Mouse (Mus musculus) CH12.LX (cell line): ENCODE data around the gene Frs3. TPM values are rescaled to one million over a fixed set of nuclear protein-coding genes. Genes with fewer than 3 reads are reported as not detected.

Source experiments
- DNase-seq: peaks from one replicate; pipeline ENCODE4 v3.0.0-alpha.2; 2013; ENCODE audit errors: extremely low read depth
- H3K27ac ChIP-seq: 2 replicates; pipeline ENCODE4 v1.5.1; 2012; ENCODE audit warnings: low read depth, mild to moderate bottlenecking, control low read depth, moderate library complexity; ENCODE audit not compliant: insufficient read depth
- H3K27me3 ChIP-seq: replicated peaks from 2 replicates; pipeline ENCODE3; 2012; ENCODE audit warnings: inconsistent platforms
- H3K36me3 ChIP-seq, 2 experiments: replicated peaks in 1 of 2; 2 replicates each; pipeline versions ENCODE3 to v1.6.1; 2012; ENCODE audit warnings: inconsistent platforms in 1 of 2, low read length in 1 of 2, mild to moderate bottlenecking in 1 of 2, mixed read lengths in 1 of 2, moderate library complexity in 1 of 2; ENCODE audit not compliant: control insufficient read depth in 1 of 2, insufficient read depth in 1 of 2
- H3K4me1 ChIP-seq, 2 experiments: 2 replicates each; pipeline ENCODE4 v1.6.1; 2012; ENCODE audit warnings: inconsistent platforms in 1 of 2, moderate library complexity in 1 of 2; ENCODE audit not compliant: insufficient read depth in 2 of 2, control insufficient read depth in 1 of 2
- H3K4me2 ChIP-seq: 2 replicates; pipeline ENCODE4 v1.6.1; 2012; ENCODE audit warnings: low read depth, mild to moderate bottlenecking, control low read depth; ENCODE audit not compliant: poor library complexity, insufficient read depth, severe bottlenecking
- H3K4me3 ChIP-seq, 3 experiments: fragments of 150-350 bp in 1 of 3; sonication (generic) in 1 of 3; replicated peaks in 1 of 3; 2 replicates each; pipeline versions ENCODE3 to v1.5.1; 2011 to 2012; ENCODE audit warnings: low read depth in 2 of 3, low read length in 2 of 3, mild to moderate bottlenecking in 2 of 3, moderate library complexity in 2 of 3, control low read depth in 1 of 3, improper control_type of control experiment in 1 of 3, inconsistent platforms in 1 of 3, mixed read lengths in 1 of 3; ENCODE audit not compliant: poor library complexity in 1 of 3
- H3K79me2 ChIP-seq: replicated peaks from 2 replicates; pipeline ENCODE4 v1.6.1; 2012; ENCODE audit warnings: mild to moderate bottlenecking, moderate library complexity; ENCODE audit not compliant: control insufficient read depth, poor library complexity, insufficient read depth, severe bottlenecking; ENCODE audit errors: extremely low read depth
- H3K9ac ChIP-seq: 2 replicates; pipeline ENCODE4 v1.6.1; 2012; ENCODE audit warnings: low read depth, mild to moderate bottlenecking, control low read depth, moderate library complexity; ENCODE audit not compliant: insufficient read depth
- H3K9me3 ChIP-seq: replicated peaks from 2 replicates; pipeline ENCODE3; 2012; ENCODE audit warnings: low read length, inconsistent platforms, mixed read lengths
- BHLHE40 ChIP-seq: IDR thresholded peaks from 2 replicates; pipeline ENCODE4 v1.6.1; 2011; ENCODE audit warnings: mild to moderate bottlenecking, low read depth, low read length, improper control_type of control experiment
- CHD2 ChIP-seq: IDR thresholded peaks from 2 replicates; pipeline ENCODE4 v1.6.1; 2011; ENCODE audit warnings: low read length, improper control_type of control experiment
- CTCF ChIP-seq, 2 experiments: IDR thresholded peaks in 1 of 2; conservative IDR thresholded peaks in 1 of 2; 2 replicates each; pipeline ENCODE4 v1.5.1; 2011 to 2012; ENCODE audit warnings: low read depth in 2 of 2, low read length in 2 of 2, improper control_type of control experiment in 1 of 2, inconsistent platforms in 1 of 2, mild to moderate bottlenecking in 1 of 2, moderate library complexity in 1 of 2
- E2F4 ChIP-seq: IDR thresholded peaks from 2 replicates; pipeline ENCODE4 v1.6.1; 2011; ENCODE audit warnings: low read depth, low read length, improper control_type of control experiment; ENCODE audit not compliant: insufficient replicate concordance
- JUND ChIP-seq: conservative IDR thresholded peaks from 2 replicates; pipeline ENCODE4 v1.6.1; 2011; ENCODE audit warnings: low read depth, low read length, improper control_type of control experiment
- KAT2A ChIP-seq: IDR thresholded peaks from 2 replicates; pipeline ENCODE4 v1.6.1; 2012; ENCODE audit warnings: low read length, improper control_type of control experiment, inconsistent platforms; ENCODE audit not compliant: insufficient replicate concordance
- MAFK ChIP-seq: IDR thresholded peaks from 2 replicates; pipeline ENCODE4 v1.6.1; 2011; ENCODE audit warnings: low read length, improper control_type of control experiment; ENCODE audit not compliant: insufficient replicate concordance
- MAZ ChIP-seq: IDR thresholded peaks from 2 replicates; pipeline ENCODE4 v1.6.1; 2012; ENCODE audit warnings: low read depth, mild to moderate bottlenecking, inconsistent platforms, low read length, improper control_type of control experiment, moderate library complexity
- MXI1 ChIP-seq: IDR thresholded peaks from 2 replicates; pipeline ENCODE4 v1.6.1; 2011; ENCODE audit warnings: mild to moderate bottlenecking, low read depth, low read length, improper control_type of control experiment
- MYC ChIP-seq: IDR thresholded peaks from 2 replicates; pipeline ENCODE4 v1.6.1; 2011; ENCODE audit warnings: low read depth, mild to moderate bottlenecking, improper control_type of control experiment, low read length
- NELFE ChIP-seq: IDR thresholded peaks from 2 replicates; pipeline ENCODE4 v1.6.1; 2011; ENCODE audit warnings: low read depth, low read length, improper control_type of control experiment
- NRF1 ChIP-seq: IDR thresholded peaks from 2 replicates; pipeline ENCODE4 v1.6.1; 2014; ENCODE audit warnings: low read depth, mild to moderate bottlenecking, inconsistent platforms, low read length, improper control_type of control experiment, moderate library complexity
- PAX5 ChIP-seq: IDR thresholded peaks from 2 replicates; pipeline ENCODE4 v1.6.1; 2012; ENCODE audit warnings: low read length, inconsistent platforms, mixed read lengths
- POLR2A ChIP-seq: IDR thresholded peaks from 2 replicates; pipeline ENCODE4 v1.6.1; 2011; ENCODE audit warnings: low read depth, mild to moderate bottlenecking, improper control_type of control experiment, low read length
- RCOR1 ChIP-seq: conservative IDR thresholded peaks from 2 replicates; pipeline ENCODE4 v1.6.1; 2012; ENCODE audit warnings: low read depth, mild to moderate bottlenecking, inconsistent platforms, low read length, improper control_type of control experiment
- SIN3A ChIP-seq: IDR thresholded peaks from 2 replicates; pipeline ENCODE4 v1.6.1; 2012; ENCODE audit warnings: low read length, improper control_type of control experiment, inconsistent platforms
- TCF12 ChIP-seq: IDR thresholded peaks from 2 replicates; pipeline ENCODE4 v1.6.1; 2014; ENCODE audit warnings: low read depth, mild to moderate bottlenecking, inconsistent platforms, low read length, improper control_type of control experiment
- UBTF ChIP-seq: IDR thresholded peaks from 2 replicates; pipeline ENCODE4 v1.6.1; 2012; ENCODE audit warnings: low read depth, mild to moderate bottlenecking, inconsistent platforms, low read length, improper control_type of control experiment, moderate library complexity
- USF1 ChIP-seq: IDR thresholded peaks from 2 replicates; pipeline ENCODE4 v1.6.1; 2014; ENCODE audit warnings: low read depth, mild to moderate bottlenecking, inconsistent platforms, low read length, improper control_type of control experiment
- ZC3H11A ChIP-seq: IDR thresholded peaks from 2 replicates; pipeline ENCODE4 v1.6.1; 2012; ENCODE audit warnings: low read depth, mild to moderate bottlenecking, inconsistent platforms, low read length, improper control_type of control experiment
- ZNF384 ChIP-seq: IDR thresholded peaks from 2 replicates; pipeline ENCODE4 v1.6.1; 2012; ENCODE audit warnings: low read depth, low read length, improper control_type of control experiment, inconsistent platforms
- dilution Hi-C: fragments of 300-500 bp; cut with MboI; formaldehyde crosslinking; loops from 2 replicates; pipeline ENCODE4 v1.14.3; 2020; ENCODE audit warnings: low sequenced_read_pairs; ENCODE audit not compliant: extremely low pct_unique_long_range_greater_than_20kb, extremely low pct_ligation_motif_present
- in situ Hi-C: fragments of 300-500 bp; cut with MboI; formaldehyde crosslinking; loops from 3 replicates; pipeline ENCODE4 v1.14.3; 2019; ENCODE audit warnings: low sequenced_read_pairs, low pct_ligation_motif_present, low pct_unique_long_range_greater_than_20kb, mixed read lengths
- polyA plus RNA-seq: library from polyadenylated mRNA; unstranded; fragments of >175 nt; gene quantifications from 2 replicates; pipeline ENCODE4 v1.2.1, GENCODE M21; 2012; ENCODE audit warnings: low read depth; ENCODE audit not compliant: insufficient read length
- total RNA-seq, 2 experiments: library from RNA; depleted of rRNA; stranded (reverse); fragments of 300-350 nt in 1 of 2; fragments of >200 nt in 1 of 2; gene quantifications; 2 replicates each; pipeline ENCODE4 v1.2.3; 2012 to 2014

The Frs3 gene
- total and polyA plus RNA-seq, 3 experiments = 0.54 to 2.9 (median 0.67) TPM

DNA sequence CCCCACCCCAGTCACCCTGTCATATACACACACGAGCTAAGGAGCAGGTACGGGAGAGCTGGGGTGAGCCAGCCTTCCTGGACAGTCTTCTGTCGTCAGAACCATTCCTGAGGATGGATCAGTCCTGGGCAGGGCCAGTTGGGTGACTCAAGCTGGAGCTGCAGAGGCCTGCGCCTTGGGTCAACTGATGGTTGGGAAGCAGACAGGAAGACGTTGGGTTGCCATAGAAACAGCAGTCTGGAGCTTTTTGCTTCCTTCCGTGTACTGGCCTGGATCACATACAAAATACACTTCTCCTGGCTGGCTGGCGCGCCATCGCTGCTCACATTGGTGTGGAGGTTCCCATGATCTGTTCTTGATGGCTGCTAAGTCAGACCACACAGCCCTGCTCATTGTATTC, 13.0 kb downstream of the Frs3 start:
- Histone ChIP-seq H3K4me3 (no peak overlapping the region), H3K27ac (no peak overlapping the region), H3K79me2 (no peaks in the 10 kb centered on the region), H3K9me3 (no peaks in the 10 kb centered on the region), H3K4me2 (no peak overlapping the region), H3K27me3 (peaks cover 21% of the 10 kb centered on the region), H3K9ac (no peak overlapping the region), H3K4me1 (no peaks in the 10 kb centered on the region), H3K36me3 (peaks cover 2 to 15% of the 10 kb centered on the region in 2 experiments)
- in situ Hi-C loops (no loop called here), dilution Hi-C loops (no loop called here)
- no peak for DNase-seq
- no peak for TF ChIP-seq ZC3H11A
- no peak for TF ChIP-seq MAFK
- no peak for TF ChIP-seq BHLHE40
- no peak for TF ChIP-seq E2F4
- TF ChIP-seq NRF1 = no peak
- TF ChIP-seq ZNF384 = no peak
- TF ChIP-seq CHD2 = no peak
- no peak for TF ChIP-seq USF1
- TF ChIP-seq JUND = no peak
- TF ChIP-seq POLR2A = no peak
- no peak for TF ChIP-seq NELFE
- no peak for TF ChIP-seq PAX5
- TF ChIP-seq MXI1 = no peak

DNA sequence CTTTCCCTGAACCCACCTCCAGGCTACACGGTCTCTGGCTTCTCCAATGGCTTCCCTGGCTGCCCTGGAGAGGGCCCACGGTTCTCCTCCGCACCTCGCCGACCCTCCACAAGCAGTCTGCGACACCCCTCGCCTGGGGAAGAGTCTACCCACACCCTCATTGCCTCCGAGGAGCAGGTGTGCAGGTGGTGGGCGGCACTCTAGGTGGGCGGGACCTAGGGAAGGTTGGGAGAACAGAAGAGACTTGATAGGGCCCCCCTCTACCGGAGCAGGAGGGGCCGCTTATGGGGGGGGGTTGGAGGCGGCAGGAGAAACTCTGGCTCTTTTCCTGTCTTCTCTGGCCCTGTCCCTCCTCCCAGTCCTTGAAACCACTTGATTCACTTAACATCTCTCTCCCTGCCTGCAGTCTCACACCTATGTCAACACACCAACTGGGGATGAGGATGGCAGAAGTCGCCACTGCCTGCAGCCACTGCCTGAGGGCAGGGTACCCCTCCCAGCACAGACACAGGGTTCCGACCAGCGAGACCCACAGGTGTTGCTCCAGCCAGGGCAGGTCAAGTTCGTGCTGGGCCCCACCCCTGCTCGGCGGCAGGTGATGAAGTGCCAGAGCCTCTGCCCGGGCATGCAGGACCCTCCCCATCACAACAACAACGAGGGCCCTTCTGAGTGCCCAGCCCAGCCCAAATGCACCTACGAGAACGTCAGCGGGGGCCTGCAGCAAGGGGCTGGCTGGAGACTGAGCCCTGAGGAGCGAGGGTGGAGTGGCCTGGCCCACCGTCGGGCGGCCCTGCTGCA, 13.9 kb downstream of the Frs3 start:
- TF ChIP-seq NRF1 (no peak), RCOR1 (no peak)
- in situ Hi-C loops = no loop called here
- Histone ChIP-seq H3K79me2 (no peaks in the 10 kb centered on the region), H3K4me3 (no peak overlapping the region), H3K4me2 (no peak overlapping the region), H3K27me3 (peaks cover 16% of the 10 kb centered on the region), H3K4me1 (no peaks in the 10 kb centered on the region), H3K9ac (no peak overlapping the region), H3K36me3 (peaks cover 2 to 15% of the 10 kb centered on the region in 2 experiments), H3K27ac (no peak overlapping the region), H3K9me3 (no peaks in the 10 kb centered on the region)
- dilution Hi-C loops = no loop called here
- no peak for DNase-seq

DNA sequence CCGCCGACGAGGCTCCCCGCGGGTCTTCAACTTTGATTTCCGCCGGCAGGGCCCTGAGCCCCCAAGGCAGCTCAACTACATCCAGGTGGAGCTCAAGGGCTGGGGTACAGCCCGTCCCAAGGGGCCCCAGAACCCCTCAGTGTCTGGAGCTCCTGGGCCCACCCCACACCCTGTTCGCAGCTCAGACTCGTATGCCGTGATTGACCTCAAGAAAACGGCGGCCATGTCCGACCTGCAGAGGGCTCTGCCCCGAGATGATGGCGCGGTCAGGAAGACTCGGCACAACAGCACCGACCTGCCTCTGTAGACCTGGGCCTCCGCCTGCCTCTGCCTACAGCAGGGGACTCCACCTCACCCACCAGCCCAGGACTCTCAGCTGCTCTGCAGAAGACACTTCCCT, 14.7 kb downstream of the Frs3 start:
- Histone ChIP-seq H3K36me3 (peaks cover 2 to 15% of the 10 kb centered on the region in 2 experiments), H3K4me2 (no peak overlapping the region)

More for the DNA sequence above, 14.7 kb downstream of the Frs3 start:
- H3K9ac ChIP-seq = no peak overlapping the region
- H3K79me2 ChIP-seq = no peaks in the 10 kb centered on the region
- H3K9me3 ChIP-seq = no peaks in the 10 kb centered on the region
- H3K4me3 ChIP-seq = no peak overlapping the region
- in situ Hi-C loops (no loop called here), dilution Hi-C loops (no loop called here)
- no peak for DNase-seq
- H3K4me1 ChIP-seq = no peaks in the 10 kb centered on the region
- TF ChIP-seq UBTF = no peak
- no peak for TF ChIP-seq ZC3H11A
- TF ChIP-seq MAFK = no peak
- TF ChIP-seq ZNF384 = no peak
- TF ChIP-seq MAZ = no peak
- no peak for TF ChIP-seq KAT2A
- TF ChIP-seq CHD2 = no peak
- no peak for TF ChIP-seq JUND
- TF ChIP-seq SIN3A = no peak
- TF ChIP-seq MYC = no peak
- TF ChIP-seq CTCF (conservative IDR thresholded peaks at IDR 0.05 in 1 of 2, IDR thresholded peaks at IDR 0.05 in 1 of 2; ENCODE audit: low read depth in 2 of 2, low read length in 2 of 2) = no peak
- TF ChIP-seq RCOR1 = no peak
- TF ChIP-seq TCF12 = no peak
- no peak for TF ChIP-seq BHLHE40
- H3K27ac ChIP-seq = no peak overlapping the region
- peaks cover 17% of the 10 kb centered on the region for H3K27me3 ChIP-seq
